Mouse (Mus musculus): Measurements from ENCODE around the gene Ccn1. TPM values are rescaled to one million over a fixed set of nuclear protein-coding genes. Genes with fewer than 3 reads are reported as not detected.

The Ccn1 gene
- polyA plus RNA-seq, 1 experiment from 2014 or later: 63.7 TPM

Other genes with a start within 250 kb of the Ccn1 start
- 48.1 and 53.1 TPM in 2 replicates for gene Znhit6, start 73.8 kb downstream of the Ccn1 start, polyA plus RNA-seq (2016; fragmentation: Nextera tagmentation; extraction: Ambion mirVana)
- gene Ddah1, start 108.7 kb upstream of the Ccn1 start, polyA plus RNA-seq (2016; fragmentation: Nextera tagmentation; extraction: Ambion mirVana): 38.8 and 41.3 TPM in 2 replicates

Data from embryonic facial prominence, embryonic 12.5 days (tissue).